Mouse (Mus musculus): ENCODE results near the gene Zbtb2. TPM values are rescaled to one million over a fixed set of nuclear protein-coding genes. Genes with fewer than 3 reads are reported as not detected.

Gene Zbtb2
- total and polyA plus RNA-seq, 2 experiments from 2014 or later: 14.8 to 17.7 TPM

DNA sequence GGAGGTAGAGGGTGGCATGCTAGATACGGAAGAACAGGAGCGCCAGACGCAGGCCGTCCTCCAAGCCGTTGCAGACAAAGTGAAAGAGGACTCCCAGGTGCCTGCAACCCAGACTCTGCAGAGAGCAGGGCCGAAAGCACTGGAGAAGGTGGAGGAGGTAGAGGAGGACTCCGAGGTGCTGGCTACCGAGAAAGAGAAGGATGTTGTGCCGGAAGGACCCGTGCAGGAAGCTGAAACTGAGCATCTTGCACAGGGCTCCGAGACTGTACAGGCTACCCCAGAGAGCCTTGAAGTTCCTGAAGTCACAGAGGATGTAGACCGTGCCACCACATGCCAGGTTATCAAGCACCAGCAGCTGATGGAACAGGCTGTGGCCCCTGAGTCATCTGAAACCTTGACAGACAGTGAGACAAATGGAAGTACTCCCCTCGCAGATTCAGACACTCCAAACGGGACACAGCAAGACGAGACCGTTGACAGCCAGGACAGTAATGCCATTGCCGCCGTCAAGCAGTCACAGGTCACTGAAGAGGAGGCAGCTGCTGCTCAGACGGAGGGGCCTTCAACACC, 31.9 kb downstream of the Zbtb2 start:
- no peaks in the 10 kb centered on the region for H3K9me3 ChIP-seq (ENCODE audit: low read length)
- DNase-seq (ENCODE audit: low spot score): no peak
- ATAC-seq (ENCODE audit: low FRiP score): no peak
- TF ChIP-seq CTCF (IDR thresholded peaks at IDR 0.05): no peak
- H3K27me3 ChIP-seq (ENCODE audit: insufficient read depth, low read length): no peaks in the 10 kb centered on the region
- H3K36me3 ChIP-seq (ENCODE audit: insufficient read depth, low read length): peaks cover 30% of the 10 kb centered on the region
- no peaks in the 10 kb centered on the region for H3K4me1 ChIP-seq (ENCODE audit: insufficient read depth, low read length)
- H3K4me2 ChIP-seq (ENCODE audit: low read depth, low read length, poor library complexity, severe bottlenecking): no peak overlapping the region
- 93% methylated on average over 19 of the region's 19 CpGs for WGBS
- H3K9ac ChIP-seq (replicated peaks; ENCODE audit: low read length, poor library complexity, severe bottlenecking): no peak overlapping the region
- no peak overlapping the region for H3K4me3 ChIP-seq (ENCODE audit: low read depth, low read length)
- H3K27ac ChIP-seq (ENCODE audit: low read depth, low read length): no peak overlapping the region

DNA sequence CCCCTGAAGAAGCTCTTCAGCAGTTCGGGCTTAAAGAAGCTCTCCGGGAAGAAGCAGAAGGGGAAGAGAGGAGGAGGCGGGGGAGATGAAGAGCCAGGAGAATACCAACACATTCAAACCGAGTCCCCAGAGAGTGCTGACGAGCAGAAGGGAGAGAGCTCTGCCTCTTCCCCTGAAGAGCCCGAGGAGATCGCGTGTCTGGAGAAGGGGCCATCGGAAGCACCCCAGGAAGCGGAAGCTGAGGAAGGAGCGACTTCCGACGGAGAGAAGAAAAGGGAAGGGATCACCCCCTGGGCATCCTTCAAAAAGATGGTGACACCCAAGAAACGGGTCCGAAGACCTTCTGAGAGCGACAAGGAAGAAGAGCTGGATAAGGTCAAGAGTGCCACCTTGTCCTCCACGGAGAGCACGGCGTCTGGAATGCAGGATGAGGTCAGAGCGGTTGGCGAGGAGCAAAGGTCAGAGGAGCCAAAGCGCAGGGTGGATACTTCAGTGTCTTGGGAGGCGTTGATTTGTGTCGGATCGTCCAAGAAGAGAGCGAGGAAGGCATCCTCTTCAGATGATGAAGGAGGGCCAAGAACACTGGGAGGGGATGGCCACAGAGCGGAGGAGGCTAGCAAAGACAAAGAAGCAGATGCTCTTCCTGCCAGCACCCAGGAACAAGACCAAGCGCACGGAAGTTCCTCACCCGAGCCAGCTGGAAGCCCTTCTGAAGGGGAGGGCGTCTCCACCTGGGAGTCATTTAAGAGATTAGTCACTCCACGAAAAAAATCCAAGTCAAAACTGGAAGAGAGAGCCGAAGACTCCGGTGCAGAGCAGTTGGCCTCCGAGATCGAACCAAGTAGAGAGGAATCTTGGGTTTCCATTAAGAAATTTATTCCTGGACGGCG, 33.3 kb downstream of the Zbtb2 start:
- H3K4me2 ChIP-seq (ENCODE audit: low read depth, low read length, poor library complexity, severe bottlenecking): no peak overlapping the region
- TF ChIP-seq CTCF (IDR thresholded peaks at IDR 0.05): no peak
- no peak overlapping the region for H3K4me3 ChIP-seq (ENCODE audit: low read depth, low read length)
- no peaks in the 10 kb centered on the region for H3K9me3 ChIP-seq (ENCODE audit: low read length)
- H3K27me3 ChIP-seq (ENCODE audit: insufficient read depth, low read length): no peaks in the 10 kb centered on the region
- H3K27ac ChIP-seq (ENCODE audit: low read depth, low read length): no peak overlapping the region
- H3K36me3 ChIP-seq (ENCODE audit: insufficient read depth, low read length): peaks cover 30% of the 10 kb centered on the region
- no peak for DNase-seq (ENCODE audit: low spot score)
- no peak for ATAC-seq (ENCODE audit: low FRiP score)
- no peak overlapping the region for H3K9ac ChIP-seq (replicated peaks; ENCODE audit: low read length, poor library complexity, severe bottlenecking)
- H3K4me1 ChIP-seq (ENCODE audit: insufficient read depth, low read length): no peaks in the 10 kb centered on the region
- WGBS: 91% methylated on average over 38 of the region's 38 CpGs

DNA sequence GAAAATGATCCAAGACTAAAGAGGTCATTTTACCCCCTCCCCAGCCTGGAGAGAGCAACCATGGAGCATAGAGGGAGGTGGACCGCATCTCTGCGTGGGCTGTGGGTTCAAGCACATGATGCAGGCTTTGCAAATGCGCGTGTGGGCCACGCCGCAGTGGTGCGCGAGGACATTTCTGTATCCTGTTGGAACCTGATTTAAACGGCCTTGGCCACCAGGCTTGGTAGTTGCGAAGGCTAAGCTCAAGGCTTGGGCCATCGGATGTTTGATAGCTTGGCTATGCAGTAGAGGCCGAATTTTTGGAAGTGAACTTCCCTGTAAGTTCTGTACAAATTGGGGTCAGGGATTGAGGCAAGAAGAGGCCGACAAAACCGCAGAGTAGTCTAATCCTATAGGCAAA, 40.3 kb downstream of the Zbtb2 start:
- Histone ChIP-seq H3K4me2 (ENCODE audit: low read depth, low read length, poor library complexity, severe bottlenecking) (no peak overlapping the region), H3K9ac (replicated peaks; ENCODE audit: low read length, poor library complexity, severe bottlenecking) (no peak overlapping the region), H3K27ac (ENCODE audit: low read depth, low read length) (no peak overlapping the region), H3K27me3 (ENCODE audit: insufficient read depth, low read length) (no peaks in the 10 kb centered on the region), H3K4me1 (ENCODE audit: insufficient read depth, low read length) (no peaks in the 10 kb centered on the region), H3K9me3 (ENCODE audit: low read length) (no peaks in the 10 kb centered on the region), H3K4me3 (ENCODE audit: low read depth, low read length) (no peak overlapping the region), H3K36me3 (ENCODE audit: insufficient read depth, low read length) (no peaks in the 10 kb centered on the region)
- ATAC-seq (ENCODE audit: low FRiP score) (no peak), DNase-seq (ENCODE audit: low spot score) (no peak)
- WGBS: 96% methylated on average over 14 of the region's 14 CpGs
- TF ChIP-seq CTCF (IDR thresholded peaks at IDR 0.05): no peak

DNA sequence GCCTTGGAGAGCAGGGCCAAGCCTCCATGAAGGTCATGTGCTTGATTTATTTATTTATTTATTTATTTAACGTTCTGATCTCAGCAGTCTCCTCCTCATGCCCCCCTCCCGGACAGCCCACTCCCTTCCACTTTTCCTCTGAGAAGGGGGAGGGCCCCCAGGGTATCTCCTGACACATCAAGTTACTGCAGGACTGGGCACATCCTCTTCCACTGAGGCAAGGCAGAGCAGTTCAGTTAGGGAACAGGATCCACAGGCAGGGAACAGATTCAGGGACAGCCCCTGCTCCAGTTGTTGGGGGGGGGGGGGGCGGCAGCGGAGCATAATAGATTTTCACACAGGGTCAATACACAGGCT, 40.8 kb downstream of the Zbtb2 start:
- peak overlapping the region; percentile 50; the same call in 1 of the 2 replicates for H3K4me2 ChIP-seq (ENCODE audit: low read depth, low read length, poor library complexity, severe bottlenecking)
- peak; percentile 67 for ATAC-seq (ENCODE audit: low FRiP score)
- DNase-seq (ENCODE audit: low spot score): no peak
- TF ChIP-seq CTCF (IDR thresholded peaks at IDR 0.05): no peak
- H3K9ac ChIP-seq (replicated peaks; ENCODE audit: low read length, poor library complexity, severe bottlenecking): no peak overlapping the region
- no peaks in the 10 kb centered on the region for H3K4me1 ChIP-seq (ENCODE audit: insufficient read depth, low read length)
- H3K9me3 ChIP-seq (ENCODE audit: low read length): no peaks in the 10 kb centered on the region
- no peaks in the 10 kb centered on the region for H3K36me3 ChIP-seq (ENCODE audit: insufficient read depth, low read length)
- 77% methylated on average over 4 of the region's 4 CpGs for WGBS
- no peak overlapping the region for H3K27ac ChIP-seq (ENCODE audit: low read depth, low read length)
- no peak overlapping the region for H3K4me3 ChIP-seq (ENCODE audit: low read depth, low read length)
- no peaks in the 10 kb centered on the region for H3K27me3 ChIP-seq (ENCODE audit: insufficient read depth, low read length)

DNA sequence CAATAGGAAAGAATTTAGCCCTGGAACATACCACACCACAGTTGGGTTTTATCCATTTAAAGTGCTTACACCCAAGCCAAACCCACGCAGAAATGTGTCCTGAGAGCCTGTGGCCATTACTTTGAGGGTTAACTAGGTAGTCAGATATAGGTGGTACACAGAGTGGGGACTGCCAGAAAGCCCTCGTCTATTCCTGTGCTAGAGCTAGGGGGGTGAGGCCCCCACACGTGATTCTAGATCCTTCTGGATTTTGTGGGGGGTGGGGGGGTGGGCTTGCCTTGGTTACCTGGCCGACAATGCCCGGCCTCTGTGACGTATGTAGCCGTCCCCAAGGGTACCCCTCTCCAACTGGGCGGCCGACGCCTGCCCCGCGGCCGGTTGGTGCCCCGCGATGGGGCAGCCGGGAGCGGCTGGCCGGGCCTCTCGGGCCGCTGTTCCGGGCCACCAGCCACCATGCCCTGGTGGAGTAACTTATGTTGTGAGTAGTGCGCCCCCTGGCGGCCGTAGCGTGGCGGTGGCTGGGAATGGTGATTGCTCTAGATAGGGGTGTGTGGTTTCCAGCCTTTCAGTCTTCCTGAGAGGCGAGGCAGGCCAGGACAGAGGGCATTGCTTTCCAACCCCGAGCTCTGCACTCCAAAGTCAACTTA, 41.3 kb downstream of the Zbtb2 start:
- Histone ChIP-seq H3K36me3 (ENCODE audit: insufficient read depth, low read length) (no peaks in the 10 kb centered on the region), H3K4me3 (ENCODE audit: low read depth, low read length) (peak overlapping the region; percentile 20; the same call in 1 of the 2 replicates), H3K9me3 (ENCODE audit: low read length) (no peaks in the 10 kb centered on the region), H3K27ac (ENCODE audit: low read depth, low read length) (no peak overlapping the region), H3K4me1 (ENCODE audit: insufficient read depth, low read length) (no peaks in the 10 kb centered on the region), H3K27me3 (ENCODE audit: insufficient read depth, low read length) (no peaks in the 10 kb centered on the region), H3K9ac (replicated peaks; ENCODE audit: low read length, poor library complexity, severe bottlenecking) (0 out of 2 replicates have a peak overlapping the region, but pooled peaks have one; percentile 29), H3K4me2 (ENCODE audit: low read depth, low read length, poor library complexity, severe bottlenecking) (peak overlapping the region; percentile 50)
- whole genome bisulfite sequencing: 5% methylated on average over 28 of the region's 28 CpGs
- TF ChIP-seq CTCF (IDR thresholded peaks at IDR 0.05): peak; percentile 75
- DNase-seq (ENCODE audit: low spot score): peak; percentile 88
- ATAC-seq (ENCODE audit: low FRiP score): peak; percentile 86

DNA sequence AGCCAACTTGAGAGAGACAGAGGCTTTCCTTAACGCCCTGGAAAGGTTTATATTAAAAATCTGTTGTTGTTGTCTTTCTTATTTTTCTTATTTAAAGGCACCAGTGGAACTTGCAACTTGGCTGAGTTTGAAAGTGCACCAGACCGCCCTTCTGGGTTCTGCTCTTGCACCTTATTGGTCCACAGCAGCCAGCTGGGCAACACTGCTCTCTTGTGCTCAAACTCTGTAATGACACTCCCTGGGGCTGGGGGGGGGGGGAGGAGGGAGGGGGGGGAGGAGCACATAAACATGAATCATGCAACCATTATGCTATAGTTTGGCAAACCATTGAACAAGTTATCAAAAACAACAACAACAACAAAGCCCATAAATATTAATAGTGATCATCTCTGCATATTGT, 46.5 kb downstream of the Zbtb2 start:
- 9% methylated on average over 2 of the region's 2 CpGs for WGBS
- Histone ChIP-seq H3K9ac (replicated peaks; ENCODE audit: low read length, poor library complexity, severe bottlenecking) (no peak overlapping the region), H3K36me3 (ENCODE audit: insufficient read depth, low read length) (no peaks in the 10 kb centered on the region), H3K4me3 (ENCODE audit: low read depth, low read length) (no peak overlapping the region), H3K4me2 (ENCODE audit: low read depth, low read length, poor library complexity, severe bottlenecking) (no peak overlapping the region), H3K27ac (ENCODE audit: low read depth, low read length) (no peak overlapping the region), H3K9me3 (ENCODE audit: low read length) (no peaks in the 10 kb centered on the region), H3K27me3 (ENCODE audit: insufficient read depth, low read length) (no peaks in the 10 kb centered on the region), H3K4me1 (ENCODE audit: insufficient read depth, low read length) (no peaks in the 10 kb centered on the region)
- DNase-seq (ENCODE audit: low spot score) (peak; percentile 63), ATAC-seq (ENCODE audit: low FRiP score) (no peak; the same call in 1 of the 2 replicates)
- TF ChIP-seq CTCF (IDR thresholded peaks at IDR 0.05): peak; percentile 60
